Mouse (Mus musculus) embryonic fibroblast, embryonic 13.5 days (primary cell): Measurements from ENCODE around the gene E430018J23Rik.

Experiments used
- CTCF ChIP-seq: IDR thresholded peaks from 2 replicates; pipeline ENCODE4 v1.5.1; 2011; ENCODE audit warnings: mild to moderate bottlenecking, control low read depth, low read length, moderate library complexity, borderline replicate concordance; ENCODE audit not compliant: insufficient read depth
- POLR2A ChIP-seq: IDR thresholded peaks from 2 replicates; pipeline ENCODE4 v1.6.1; 2011; ENCODE audit warnings: low read depth, mild to moderate bottlenecking, control low read depth, low read length, moderate library complexity

- no peak for TF ChIP-seq POLR2A
- no peak for TF ChIP-seq CTCF
Observed at GRCm38 (mm10) chr7:127425291-127425690, 31.9 kb upstream of the E430018J23Rik start.
